Mouse (Mus musculus): Measurements from ENCODE around the gene Tnfrsf26. TPM values are rescaled to one million over a fixed set of nuclear protein-coding genes. Genes with fewer than 3 reads are reported as not detected.
"Not testable (repeated sequence)": the region's sequence is repeated elsewhere in the genome, so short reads cannot be mapped to it uniquely, and the experiment has no call there.

Gene Tnfrsf26
- not detected in 2 replicates for polyA plus RNA-seq (2012; rRNA removed)

GRCm38 (mm10) chr7:143628540-143628939 lies at the start of gene Tnfrsf26:
Tnfrsf26 (minus strand) TSS chr7:143628722.
- no peak for TF ChIP-seq POLR2A (IDR thresholded peaks at IDR 0.05; ENCODE audit: control insufficient read depth, low read depth, low read length)
- TF ChIP-seq CTCF (IDR thresholded peaks at IDR 0.05; ENCODE audit: control insufficient read depth, insufficient read depth, insufficient replicate concordance, low read depth, low read length) = no peak
- Histone ChIP-seq H3K4me1 (ENCODE audit: control insufficient read depth, insufficient read depth, low read length) (no peaks in the 10 kb centered on the region), H3K36me3 (ENCODE audit: control insufficient read depth, insufficient read depth, low read length) (no peaks in the 10 kb centered on the region), H3K27ac (ENCODE audit: control insufficient read depth, insufficient read depth, low read depth, low read length) (no peak within 1 kb of the TSS), H3K27me3 (ENCODE audit: control insufficient read depth, insufficient read depth, low read length) (no peaks in the 10 kb centered on the region), H3K4me3 (ENCODE audit: control insufficient read depth, low read depth, low read length) (no peak within 1 kb of the TSS)

- no peaks in the 10 kb centered on the region for H3K4me1 ChIP-seq (ENCODE audit: control insufficient read depth, insufficient read depth, low read length)
- TF ChIP-seq CTCF (IDR thresholded peaks at IDR 0.05; ENCODE audit: control insufficient read depth, insufficient read depth, insufficient replicate concordance, low read depth, low read length) (no peak), POLR2A (IDR thresholded peaks at IDR 0.05; ENCODE audit: control insufficient read depth, low read depth, low read length) (no peak)
Measured at GRCm38 (mm10) chr7:143666427-143667311, 38.1 kb upstream of the Tnfrsf26 start.

DNA sequence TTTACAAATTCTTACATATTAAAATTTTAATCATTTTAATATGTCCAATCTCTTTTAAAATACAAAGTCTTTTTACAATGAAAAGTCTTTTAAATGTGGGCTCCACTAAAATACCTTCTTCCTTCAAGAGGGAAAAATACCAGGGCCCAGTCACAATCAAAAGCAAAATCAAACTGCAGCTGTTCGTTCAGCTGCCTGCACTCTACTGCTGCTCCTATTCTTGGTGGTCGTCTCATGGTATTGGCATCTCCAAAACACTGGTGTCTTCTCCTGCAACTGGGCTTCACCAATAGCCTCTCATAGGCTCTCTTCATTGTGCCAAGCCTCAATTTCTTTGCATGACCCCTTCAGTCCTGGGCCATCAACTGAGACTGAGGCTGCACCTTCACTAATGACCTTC lies 34.9 kb upstream of the Tnfrsf26 start:
- H3K36me3 ChIP-seq (ENCODE audit: control insufficient read depth, insufficient read depth, low read length) = no peaks in the 10 kb centered on the region
- no peak overlapping the region for H3K4me3 ChIP-seq (ENCODE audit: control insufficient read depth, low read depth, low read length)
- no peaks in the 10 kb centered on the region for H3K4me1 ChIP-seq (ENCODE audit: control insufficient read depth, insufficient read depth, low read length)
- TF ChIP-seq POLR2A (IDR thresholded peaks at IDR 0.05; ENCODE audit: control insufficient read depth, low read depth, low read length) (no peak), CTCF (IDR thresholded peaks at IDR 0.05; ENCODE audit: control insufficient read depth, insufficient read depth, insufficient replicate concordance, low read depth, low read length) (no peak)
- no peaks in the 10 kb centered on the region for H3K27me3 ChIP-seq (ENCODE audit: control insufficient read depth, insufficient read depth, low read length)
- no peak overlapping the region for H3K27ac ChIP-seq (ENCODE audit: control insufficient read depth, insufficient read depth, low read depth, low read length)

More at GRCm38 (mm10) chr7:143666427-143667311, 38.1 kb upstream of the Tnfrsf26 start:
- no peaks in the 10 kb centered on the region for H3K36me3 ChIP-seq (ENCODE audit: control insufficient read depth, insufficient read depth, low read length)
- H3K27ac ChIP-seq (ENCODE audit: control insufficient read depth, insufficient read depth, low read depth, low read length) = no peak overlapping the region
- no peaks in the 10 kb centered on the region for H3K27me3 ChIP-seq (ENCODE audit: control insufficient read depth, insufficient read depth, low read length)
- H3K4me3 ChIP-seq (ENCODE audit: control insufficient read depth, low read depth, low read length) = no peak overlapping the region

DNA sequence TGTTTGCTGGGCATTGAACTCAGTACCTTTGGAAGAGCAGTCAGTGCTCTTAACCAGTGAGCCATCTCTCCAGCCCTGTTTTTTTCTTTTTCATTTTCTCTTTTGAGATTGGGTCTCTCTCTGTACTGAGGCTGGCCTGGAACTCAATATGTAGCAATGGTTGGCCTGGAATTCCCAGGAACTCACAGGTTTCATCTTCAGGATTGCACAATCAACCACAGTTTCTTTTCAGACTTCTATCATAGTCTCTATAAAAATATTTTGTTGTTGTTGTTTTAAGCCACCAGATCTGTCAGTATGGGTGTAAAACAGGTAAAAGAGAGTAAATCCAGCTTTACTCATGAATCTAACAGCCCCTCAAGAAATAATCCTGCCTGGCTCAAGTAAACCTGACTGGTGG lies 32.3 kb upstream of the Tnfrsf26 start:
- no peak overlapping the region for H3K4me3 ChIP-seq (ENCODE audit: control insufficient read depth, low read depth, low read length)
- no peak for TF ChIP-seq CTCF (IDR thresholded peaks at IDR 0.05; ENCODE audit: control insufficient read depth, insufficient read depth, insufficient replicate concordance, low read depth, low read length)
- no peak for TF ChIP-seq POLR2A (IDR thresholded peaks at IDR 0.05; ENCODE audit: control insufficient read depth, low read depth, low read length)
- no peaks in the 10 kb centered on the region for H3K4me1 ChIP-seq (ENCODE audit: control insufficient read depth, insufficient read depth, low read length)
- H3K27ac ChIP-seq (ENCODE audit: control insufficient read depth, insufficient read depth, low read depth, low read length) = no peak overlapping the region
- no peaks in the 10 kb centered on the region for H3K36me3 ChIP-seq (ENCODE audit: control insufficient read depth, insufficient read depth, low read length)
- no peaks in the 10 kb centered on the region for H3K27me3 ChIP-seq (ENCODE audit: control insufficient read depth, insufficient read depth, low read length)

DNA sequence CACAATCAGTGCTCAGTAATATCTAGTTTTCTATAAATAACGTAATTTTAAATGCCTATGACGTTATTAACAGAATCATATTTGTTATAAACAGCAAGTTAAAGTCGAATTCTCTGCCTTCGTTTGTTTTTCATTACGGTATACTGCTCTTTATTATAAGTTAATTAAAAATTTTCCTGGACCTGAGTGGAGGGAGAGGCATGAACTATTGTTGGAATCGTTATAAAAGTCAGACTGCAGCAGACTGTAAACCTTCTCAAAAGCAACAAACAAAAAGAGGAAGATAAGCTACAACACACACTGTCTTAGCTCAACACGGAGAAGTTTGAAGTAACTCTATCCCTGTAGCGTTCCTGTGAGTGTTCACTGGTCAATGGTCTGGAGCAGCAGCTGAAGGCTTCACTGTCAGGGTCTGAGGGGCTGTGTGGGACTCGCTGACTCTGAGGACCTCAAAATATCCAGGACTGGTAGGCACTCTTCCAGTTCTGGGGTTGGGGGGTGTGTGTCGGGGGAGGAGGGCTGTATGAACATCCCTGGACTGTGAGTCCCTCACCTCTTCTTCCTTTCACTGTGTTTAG lies 21.3 kb upstream of the Tnfrsf26 start:
- not testable (repeated sequence) for H3K27ac ChIP-seq (ENCODE audit: control insufficient read depth, insufficient read depth, low read depth, low read length); H3K4me1 ChIP-seq (ENCODE audit: control insufficient read depth, insufficient read depth, low read length); H3K27me3 ChIP-seq (ENCODE audit: control insufficient read depth, insufficient read depth, low read length); H3K36me3 ChIP-seq (ENCODE audit: control insufficient read depth, insufficient read depth, low read length)
- peak overlapping the region; percentile 68; the same call in 1 of the 2 replicates for H3K4me3 ChIP-seq (ENCODE audit: control insufficient read depth, low read depth, low read length)

DNA sequence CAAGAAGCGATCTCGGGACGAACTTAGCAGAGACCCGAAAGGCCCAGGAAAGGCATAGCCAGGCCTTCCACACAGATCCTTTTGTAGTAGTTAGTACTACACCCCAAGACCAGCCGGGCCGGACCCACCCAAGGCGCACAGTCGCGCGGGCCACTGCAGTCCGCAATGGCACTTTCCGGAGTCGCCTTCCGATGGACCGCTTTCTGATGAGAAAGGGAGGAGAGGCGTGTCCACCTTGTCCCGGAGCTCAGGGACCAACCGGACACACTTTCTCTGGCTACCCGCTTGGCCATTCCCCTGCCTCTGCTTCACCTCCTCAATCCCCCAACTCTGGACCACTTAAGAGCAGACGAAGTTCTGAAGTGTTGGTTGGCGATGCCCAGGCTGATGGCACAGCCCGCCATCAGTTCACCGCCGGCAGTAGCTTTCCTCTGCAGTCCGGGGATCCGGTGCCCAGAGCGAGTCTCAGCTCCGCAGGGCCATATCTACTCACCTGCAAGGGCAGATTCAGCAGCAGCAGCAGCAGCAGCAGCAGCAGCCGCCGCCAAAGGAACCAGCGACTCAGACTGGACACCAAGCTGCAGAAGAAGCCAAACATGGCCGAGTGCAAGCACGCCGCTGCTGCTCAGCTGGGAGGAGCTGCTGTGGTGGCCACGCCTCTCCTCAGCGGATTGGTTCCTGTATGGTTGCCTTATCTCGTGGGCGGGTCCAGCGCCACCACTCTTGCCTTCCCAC lies 20.7 kb upstream of the Tnfrsf26 start, which contains the start of gene Tnfrsf22:
Gene Tnfrsf22, minus strand, starts transcription at position 628 of the 735 bp plus-strand sequence.
- Histone ChIP-seq H3K27ac (ENCODE audit: control insufficient read depth, insufficient read depth, low read depth, low read length) (no peak within 1 kb of the TSS), H3K4me3 (ENCODE audit: control insufficient read depth, low read depth, low read length) (peak within 1 kb of the TSS; percentile 68)
- TF ChIP-seq POLR2A (IDR thresholded peaks at IDR 0.05; ENCODE audit: control insufficient read depth, low read depth, low read length) = 0 out of 2 replicates have a peak, but pooled peaks have one; percentile 25
- no peak for TF ChIP-seq CTCF (IDR thresholded peaks at IDR 0.05; ENCODE audit: control insufficient read depth, insufficient read depth, insufficient replicate concordance, low read depth, low read length)

DNA sequence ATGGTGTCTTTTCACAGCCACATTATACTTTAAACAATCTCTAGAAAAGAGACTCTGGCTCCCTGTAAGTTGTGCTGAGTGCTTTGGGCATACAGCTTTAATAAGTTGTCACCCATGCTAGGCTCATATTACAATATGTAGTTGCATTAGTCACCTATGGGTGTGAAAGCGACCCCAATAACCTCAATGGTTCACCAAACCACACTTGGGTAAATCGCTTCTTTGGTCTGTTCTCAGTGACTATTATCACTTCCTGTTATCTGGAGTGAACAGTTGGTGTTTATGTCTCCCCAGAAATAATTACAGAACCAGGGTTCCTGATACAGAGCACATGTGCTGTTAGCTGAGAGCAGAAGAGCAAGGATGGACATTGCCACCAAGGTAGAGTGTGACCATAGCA lies 15.4 kb upstream of the Tnfrsf26 start:
- not testable (repeated sequence) for H3K27me3 ChIP-seq (ENCODE audit: control insufficient read depth, insufficient read depth, low read length); H3K4me1 ChIP-seq (ENCODE audit: control insufficient read depth, insufficient read depth, low read length); H3K4me3 ChIP-seq (ENCODE audit: control insufficient read depth, low read depth, low read length); H3K36me3 ChIP-seq (ENCODE audit: control insufficient read depth, insufficient read depth, low read length); H3K27ac ChIP-seq (ENCODE audit: control insufficient read depth, insufficient read depth, low read depth, low read length)

More for the DNA sequence above, 20.7 kb upstream of the Tnfrsf26 start, which contains the start of gene Tnfrsf22:
- H3K4me1 ChIP-seq (ENCODE audit: control insufficient read depth, insufficient read depth, low read length) = peaks cover 7% of the 10 kb centered on the region
- no peaks in the 10 kb centered on the region for H3K36me3 ChIP-seq (ENCODE audit: control insufficient read depth, insufficient read depth, low read length)
- no peaks in the 10 kb centered on the region for H3K27me3 ChIP-seq (ENCODE audit: control insufficient read depth, insufficient read depth, low read length)
